Mouse (Mus musculus) adrenal gland, postnatal 25 days (tissue): Measurements from ENCODE around the gene Mlkl. TPM values are rescaled to one million over a fixed set of nuclear protein-coding genes. Genes with fewer than 3 reads are reported as not detected.

Source experiments
- total RNA-seq: library from RNA; stranded (reverse); gene quantifications from 2 replicates; pipeline ENCODE4 v1.2.3, GENCODE M21; 2021

The Mlkl gene
- total RNA-seq, 1 experiment from 2014 or later: 20.7 TPM

Other genes starting within 250 kb of the Mlkl start
- gene Clec18a, start 245.8 kb downstream of the Mlkl start, total RNA-seq: not detected in 2 replicates
- 33.4 and 43.5 TPM in 2 replicates for gene Pdpr, start 243.5 kb downstream of the Mlkl start, total RNA-seq
- gene Glg1, start 79.0 kb downstream of the Mlkl start, total RNA-seq: 112 and 135 TPM in 2 replicates
- 67.2 and 88.7 TPM in 2 replicates for gene Rfwd3, start 38.0 kb downstream of the Mlkl start, total RNA-seq
- gene Fa2h, start 55.6 kb upstream of the Mlkl start, total RNA-seq: 5.6 and 7.4 TPM in 2 replicates
- gene Wdr59, start 183.9 kb upstream of the Mlkl start, total RNA-seq: 12.9 and 15.0 TPM in 2 replicates
- gene Znrf1, start 197.9 kb upstream of the Mlkl start, total RNA-seq: 46.1 and 61.9 TPM in 2 replicates